Comparison of ENCODE assay signal across 8 mouse cellular contexts in the genomic region with DNA sequence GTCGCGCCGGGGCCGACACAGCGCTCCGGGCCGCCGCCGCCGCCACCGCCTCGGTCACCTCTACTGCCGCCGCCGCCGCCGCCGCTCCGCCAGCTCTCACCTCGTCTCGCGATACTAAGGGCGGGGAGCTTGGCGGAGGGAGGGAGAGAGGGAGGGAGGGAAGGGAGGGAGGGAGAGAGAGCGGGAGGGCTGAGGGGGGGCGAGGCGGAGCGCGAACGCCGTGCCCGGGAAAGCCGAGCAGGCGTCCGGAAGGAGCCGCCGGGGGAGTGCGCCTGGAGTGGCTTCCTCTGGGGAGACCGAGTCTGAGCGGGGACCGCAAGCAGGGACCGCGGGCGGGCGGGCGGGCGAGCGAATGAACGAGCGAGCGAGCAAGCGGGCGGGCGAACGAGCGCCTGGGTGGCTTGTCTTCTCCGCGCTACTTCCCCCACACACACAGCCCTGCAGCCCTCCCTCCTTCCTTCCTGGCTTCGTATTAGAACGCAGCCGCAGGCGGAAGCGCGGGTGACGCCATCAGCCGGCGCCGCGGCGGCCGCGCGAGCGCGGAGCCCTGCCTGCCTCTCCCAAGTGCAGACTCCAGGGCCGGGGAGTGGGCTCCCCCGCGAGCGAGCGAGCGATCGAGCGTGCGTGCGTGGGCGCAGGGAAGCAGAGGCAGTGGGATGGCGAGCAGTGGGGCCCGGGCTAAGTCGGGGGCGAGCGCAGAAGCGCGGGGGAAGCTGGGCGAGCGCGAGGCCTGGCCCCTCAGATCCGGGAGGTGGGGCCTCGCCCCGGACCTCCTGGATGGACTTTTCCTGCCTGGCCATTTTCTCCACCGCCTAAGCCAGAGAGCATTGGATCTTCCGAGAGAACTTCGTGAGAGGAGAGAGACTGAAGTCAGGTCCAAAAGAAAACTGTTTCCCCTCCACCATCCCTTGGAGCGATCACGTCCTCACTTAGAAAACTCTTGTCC. TPM values are rescaled to one million over a fixed set of nuclear protein-coding genes. Genes with fewer than 3 reads are reported as not detected.
A peak's percentile ranks its signal among the peaks of the same experiment; 100 is the strongest.
DNase-seq lines count a peak whose midpoint lies in the region; ATAC-seq and TF ChIP-seq lines count a peak whose summit lies in the region.

Ankrd17 (minus strand) TSS at position 457 of the 946 bp plus-strand sequence.

- DNase-seq in G1E (ENCODE audit: low spot score): peak; percentile 78
- DNase-seq in cerebellum, adult 18-20 months: peak; percentile 90 to 94
- peak; percentile 95 for DNase-seq in forebrain, postnatal 0 days
- peak; percentile 92 for DNase-seq in heart, postnatal 4 days
- DNase-seq in layer of hippocampus, adult 9-10 months (ENCODE audit: low spot score): peak; percentile 73
- peak; percentile 82 for DNase-seq in ovary, postnatal 10 days (ENCODE audit: low spot score)
- peak; percentile 85 to 86 for DNase-seq in thymus, postnatal 10 days (ENCODE audit: low spot score in 2 of 2)

- H3K36me3 ChIP-seq in G1E (replicated peaks): peaks cover 19% of the 10 kb centered on the region
- H3K36me3 ChIP-seq in forebrain, postnatal 0 days (ENCODE audit: insufficient read depth): no peaks in the 10 kb centered on the region
- H3K36me3 ChIP-seq in lung, embryonic 16.5 days (ENCODE audit: control insufficient read depth, insufficient read depth, low read length): no peaks in the 10 kb centered on the region; the same call in 1 of the 2 replicates

- H3K9ac ChIP-seq in forebrain, postnatal 0 days: peak within 1 kb of the TSS; percentile 96
- peak within 1 kb of the TSS; percentile 99 for H3K9ac ChIP-seq in lung, embryonic 16.5 days (ENCODE audit: low read length)

- WGBS in forebrain, postnatal 0 days: 3% methylated on average over 81 of the region's 104 CpGs
- WGBS in lung, embryonic 16.5 days: under 1% methylated on average over 47 of the region's 104 CpGs

- TF ChIP-seq CTCF in G1E (IDR thresholded peaks at IDR 0.05; ENCODE audit: low read depth, low read length): no peak
- TF ChIP-seq CTCF in forebrain, postnatal 0 days (IDR thresholded peaks at IDR 0.05; ENCODE audit: low read depth): no peak

- H3K4me1 ChIP-seq in G1E (ENCODE audit: insufficient read depth, low read depth, low read length): peaks cover 30% of the 10 kb centered on the region
- H3K4me1 ChIP-seq in forebrain, postnatal 0 days (ENCODE audit: insufficient read depth): peaks cover 11% of the 10 kb centered on the region
- peaks cover 16% of the 10 kb centered on the region for H3K4me1 ChIP-seq in lung, embryonic 16.5 days (replicated peaks; ENCODE audit: control insufficient read depth, insufficient read depth, low read length)

- H3K27me3 ChIP-seq in G1E (ENCODE audit: insufficient read depth, low read length): 0 out of 2 replicates have a peak, but pooled peaks cover 2% of the 10 kb centered on the region
- no peaks in the 10 kb centered on the region for H3K27me3 ChIP-seq in forebrain, postnatal 0 days (ENCODE audit: insufficient read depth, low read length)
- H3K27me3 ChIP-seq in lung, embryonic 16.5 days (ENCODE audit: control insufficient read depth, insufficient read depth, low read depth, low read length): no peaks in the 10 kb centered on the region

- peak within 1 kb of the TSS; percentile 99 for H3K4me3 ChIP-seq in G1E (ENCODE audit: low read depth, low read length)
- peak within 1 kb of the TSS; percentile 97 for H3K4me3 ChIP-seq in forebrain, postnatal 0 days (ENCODE audit: low read depth, low read length)
- peak within 1 kb of the TSS; percentile 91 for H3K4me3 ChIP-seq in lung, embryonic 16.5 days (ENCODE audit: low read length)

- H3K27ac ChIP-seq in forebrain, postnatal 0 days (ENCODE audit: low read depth, low read length): peak within 1 kb of the TSS; percentile 100
- peak within 1 kb of the TSS; percentile 100 for H3K27ac ChIP-seq in lung, embryonic 16.5 days (ENCODE audit: low read length)

- H3K9me3 ChIP-seq in G1E (replicated peaks): no peaks in the 10 kb centered on the region
- no peaks in the 10 kb centered on the region; the same call in 1 of the 2 replicates for H3K9me3 ChIP-seq in forebrain, postnatal 0 days (ENCODE audit: low read length)
- H3K9me3 ChIP-seq in lung, embryonic 16.5 days (ENCODE audit: control insufficient read depth, low read length): no peaks in the 10 kb centered on the region; the same call in 1 of the 2 replicates

- peak; percentile 69 for ATAC-seq in G1E (ENCODE audit: extremely low read depth, insufficient number of reproducible peaks, low FRiP score, poor library complexity, severe bottlenecking)
- ATAC-seq in forebrain, postnatal 0 days: peak; percentile 95
- peak; percentile 95 for ATAC-seq in lung, embryonic 16.5 days (ENCODE audit: low read depth)

- H3K4me2 ChIP-seq in forebrain, postnatal 0 days (ENCODE audit: low read depth): peak within 1 kb of the TSS; percentile 73
- H3K4me2 ChIP-seq in lung, embryonic 16.5 days (ENCODE audit: low read depth, low read length): peak within 1 kb of the TSS; percentile 72

RNA-seq across cellular contexts. Expression of gene Ankrd17, which starts in this region (rescaled TPM):
- total RNA-seq in G1E (2014; fragmentation: Nextera tagmentation): 161 and 182 TPM in 2 replicates
- total RNA-seq in G1E (2017): 82.0 and 97.9 TPM in 2 replicates
- 17.5 and 23.3 TPM in 2 replicates for polyA plus RNA-seq in G1E (2012)
- 51.4 and 68.2 TPM in 2 replicates for total RNA-seq in forebrain, postnatal 0 days (2014; rRNA removed)
- 13.1 and 20.4 TPM in 2 replicates for polyA plus RNA-seq in forebrain, postnatal 0 days (2015; fragmentation: Nextera tagmentation; extraction: Ambion mirVana)
- total RNA-seq in heart, postnatal 4 days (2021): 10 to 100 TPM; 85.7 to 88.5 TPM
- polyA plus RNA-seq in lung, embryonic 16.5 days (2015; fragmentation: Nextera tagmentation; extraction: Ambion mirVana): 18.7 and 19.8 TPM in 2 replicates

Comparison
In these comparisons a context has a peak if more than half of its experiments do, and no peak if none do; other contexts are left out.
1. Peak in every context shown above with its lines: DNase-seq, ATAC-seq, H3K4me3 ChIP-seq and H3K27ac ChIP-seq.